7 mouse cellular contexts compared by ENCODE assay signal in genomic region chr9:66835097-66835480, GRCm38 (mm10). TPM values are rescaled to one million over a fixed set of nuclear protein-coding genes. Genes with fewer than 3 reads are reported as not detected.
DNase-seq lines count a peak whose midpoint lies in the region; ATAC-seq lines count a peak whose summit lies in the region.

No protein-coding gene starts in this region.

- H3K27ac ChIP-seq in lung, embryonic 15.5 days = no peak overlapping the region
- H3K27ac ChIP-seq in embryonic facial prominence, embryonic 15.5 days (replicated peaks) = peak overlapping the region; percentile 17; the same call in 1 of the 2 replicates
- no peak overlapping the region for H3K27ac ChIP-seq in midbrain, embryonic 14.5 days (replicated peaks; ENCODE audit: low read depth, low read length)

- WGBS in lung, embryonic 15.5 days = under 1% methylated on average over 24 of the region's 24 CpGs
- WGBS in embryonic facial prominence, embryonic 15.5 days = 0% methylated on average over 24 of the region's 24 CpGs
- under 1% methylated on average over 24 of the region's 24 CpGs for WGBS in large intestine, adult 2 months
- under 1% methylated on average over 24 of the region's 24 CpGs for WGBS in midbrain, embryonic 14.5 days

- H3K36me3 ChIP-seq in lung, embryonic 15.5 days = no peaks in the 10 kb centered on the region
- H3K36me3 ChIP-seq in embryonic facial prominence, embryonic 15.5 days = no peaks in the 10 kb centered on the region
- H3K36me3 ChIP-seq in midbrain, embryonic 14.5 days (ENCODE audit: control insufficient read depth, insufficient read depth, low read length) = no peaks in the 10 kb centered on the region

- H3K27me3 ChIP-seq in lung, embryonic 15.5 days = no peaks in the 10 kb centered on the region
- H3K27me3 ChIP-seq in embryonic facial prominence, embryonic 15.5 days = no peaks in the 10 kb centered on the region
- peaks cover 4% of the 10 kb centered on the region; the same call in 1 of the 2 replicates for H3K27me3 ChIP-seq in midbrain, embryonic 14.5 days (ENCODE audit: control insufficient read depth, insufficient read depth, low read length)

- peak overlapping the region; percentile 99 for H3K4me2 ChIP-seq in lung, embryonic 15.5 days
- peak overlapping the region; percentile 89 for H3K4me2 ChIP-seq in embryonic facial prominence, embryonic 15.5 days (replicated peaks)
- peak overlapping the region; percentile 98 for H3K4me2 ChIP-seq in midbrain, embryonic 14.5 days (ENCODE audit: low read length)

- intact Hi-C loops in left cerebral cortex, postnatal 4 days (cut with DNase I) = no loop called here

- H3K4me1 ChIP-seq in lung, embryonic 15.5 days = peaks cover 18% of the 10 kb centered on the region
- peaks cover 14% of the 10 kb centered on the region for H3K4me1 ChIP-seq in embryonic facial prominence, embryonic 15.5 days
- H3K4me1 ChIP-seq in midbrain, embryonic 14.5 days (ENCODE audit: control insufficient read depth, insufficient read depth, low read length) = peaks cover 12% of the 10 kb centered on the region

- no peak for DNase-seq in lung, adult 18-20 months
- DNase-seq in large intestine, adult 2 months (ENCODE audit: low read depth, low spot score) = peak; percentile 10
- no peak for DNase-seq in midbrain, embryonic 14.5 days
- no peak for DNase-seq in left cerebral cortex, postnatal 4 days
- no peak for DNase-seq in c-Kit-positive CD71-positive TER-119-positive erythroid progenitor cells, embryonic 14.5 days (ENCODE audit: low spot score)

- peak overlapping the region; percentile 40 for H3K9ac ChIP-seq in lung, embryonic 15.5 days
- H3K9ac ChIP-seq in embryonic facial prominence, embryonic 15.5 days = no peak overlapping the region
- H3K9ac ChIP-seq in midbrain, embryonic 14.5 days (replicated peaks; ENCODE audit: low read length) = peak overlapping the region; percentile 42

- peak; percentile 68 for ATAC-seq in lung, embryonic 15.5 days (ENCODE audit: borderline replicate concordance, extremely low read depth, low FRiP score, low TSS enrichment)
- peak; percentile 64 for ATAC-seq in embryonic facial prominence, embryonic 15.5 days (ENCODE audit: insufficient number of reproducible peaks, low FRiP score, low TSS enrichment, low read depth)
- ATAC-seq in midbrain, embryonic 14.5 days (ENCODE audit: low FRiP score, low TSS enrichment) = peak; percentile 79

- H3K9me3 ChIP-seq in lung, embryonic 15.5 days = no peaks in the 10 kb centered on the region
- H3K9me3 ChIP-seq in embryonic facial prominence, embryonic 15.5 days (replicated peaks) = no peaks in the 10 kb centered on the region
- H3K9me3 ChIP-seq in midbrain, embryonic 14.5 days (ENCODE audit: control insufficient read depth, low read length) = no peaks in the 10 kb centered on the region

- H3K4me3 ChIP-seq in lung, embryonic 15.5 days = peak overlapping the region; percentile 62
- H3K4me3 ChIP-seq in embryonic facial prominence, embryonic 15.5 days (replicated peaks) = peak overlapping the region; percentile 73
- peak overlapping the region; percentile 63 for H3K4me3 ChIP-seq in midbrain, embryonic 14.5 days (replicated peaks; ENCODE audit: low read depth, low read length)

RNA-seq across cellular contexts. Expression of gene Aph1c, which starts 0.6 kb away (rescaled TPM):
- 3.5 and 5.3 TPM in 2 replicates for polyA plus RNA-seq in lung, embryonic 15.5 days (2015; fragmentation: Nextera tagmentation; extraction: Ambion mirVana)
- polyA plus RNA-seq in embryonic facial prominence, embryonic 15.5 days (2015; fragmentation: Nextera tagmentation; extraction: Ambion mirVana) = 5.2 and 5.3 TPM in 2 replicates
- polyA plus RNA-seq in large intestine, adult 2 months (2012; rRNA removed) = 0.26 and 0.69 TPM in 2 replicates
- 2.1 and 3.4 TPM in 2 replicates for polyA plus RNA-seq in midbrain, embryonic 14.5 days (2014; fragmentation: Nextera tagmentation; extraction: Ambion mirVana)
- total RNA-seq in left cerebral cortex, postnatal 4 days (2021) = 1 to 10 TPM; 4.6 to 4.8 TPM

RNA-seq across cellular contexts. Expression of gene Gm10647, which starts 38.2 kb away (rescaled TPM):
- 0.44 and 0.92 TPM in 2 replicates for polyA plus RNA-seq in lung, embryonic 15.5 days (2015; fragmentation: Nextera tagmentation; extraction: Ambion mirVana)
- polyA plus RNA-seq in embryonic facial prominence, embryonic 15.5 days (2015; fragmentation: Nextera tagmentation; extraction: Ambion mirVana) = 1.2 TPM in 2 replicates
- polyA plus RNA-seq in large intestine, adult 2 months (2012; rRNA removed) = 0.07 and 0.09 TPM in 2 replicates
- 0.11 and 0.16 TPM in 2 replicates for polyA plus RNA-seq in midbrain, embryonic 14.5 days (2014; fragmentation: Nextera tagmentation; extraction: Ambion mirVana)
- under 1 TPM; 0.42 to 0.44 TPM for total RNA-seq in left cerebral cortex, postnatal 4 days (2021)

RNA-seq across cellular contexts. Expression of gene Aph1b, which starts 39.8 kb away (rescaled TPM):
- 6.4 and 8.2 TPM in 2 replicates for polyA plus RNA-seq in lung, embryonic 15.5 days (2015; fragmentation: Nextera tagmentation; extraction: Ambion mirVana)
- 10.7 and 11.0 TPM in 2 replicates for polyA plus RNA-seq in embryonic facial prominence, embryonic 15.5 days (2015; fragmentation: Nextera tagmentation; extraction: Ambion mirVana)
- polyA plus RNA-seq in large intestine, adult 2 months (2012; rRNA removed) = 1.6 and 2.0 TPM in 2 replicates
- polyA plus RNA-seq in midbrain, embryonic 14.5 days (2014; fragmentation: Nextera tagmentation; extraction: Ambion mirVana) = 20.1 and 32.0 TPM in 2 replicates
- 10 to 100 TPM; 28.6 to 33.2 TPM for total RNA-seq in left cerebral cortex, postnatal 4 days (2021)
